Mouse (Mus musculus): ENCODE measurements at regions not wholly inside any gene's neighbourhood (a gene's known extent, or its start where the extent isn't known, plus 50 kb on each side); places are given as distances from the start of the nearest gene placed in this dataset.
A peak's percentile ranks its signal among the peaks of the same experiment; 100 is the strongest.
"Not testable (repeated sequence)": the region's sequence is repeated elsewhere in the genome, so short reads cannot be mapped to it uniquely, and the experiment has no call there.

DNA sequence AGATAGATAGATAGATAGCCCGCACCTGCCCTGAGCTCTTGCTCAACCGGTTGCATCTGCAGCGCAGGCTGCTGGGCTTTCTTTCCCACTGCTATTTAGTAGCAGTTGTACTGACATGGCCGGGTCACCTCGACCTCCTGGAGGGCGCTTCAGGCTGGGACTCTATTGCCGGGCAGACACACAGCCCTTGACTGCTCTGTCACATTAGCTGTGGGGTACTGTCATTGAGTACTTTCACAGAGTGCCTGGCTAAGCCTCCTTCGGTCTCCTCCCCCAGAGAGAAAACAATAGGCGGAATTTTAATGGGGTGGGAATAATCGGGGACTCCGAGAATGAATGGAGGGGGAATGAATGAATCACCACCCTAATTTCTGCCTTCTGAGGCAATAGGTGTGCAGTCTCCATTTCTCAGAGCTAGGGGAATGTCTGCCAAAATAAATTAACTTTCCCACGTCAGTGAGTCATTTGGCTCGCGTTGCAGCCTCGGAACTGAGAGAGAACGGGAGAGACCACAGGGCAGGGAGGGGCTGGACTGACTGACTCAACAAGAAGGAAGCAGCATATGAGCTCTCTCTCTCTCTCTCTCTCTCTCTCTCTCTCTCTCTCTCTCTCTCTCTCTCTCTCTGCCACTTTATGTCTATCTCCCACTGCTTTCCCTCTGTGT lies 101.6 kb upstream of the Med13l start:
- no peak for DNase-seq (ENCODE audit: low read depth, low spot score)

DNA sequence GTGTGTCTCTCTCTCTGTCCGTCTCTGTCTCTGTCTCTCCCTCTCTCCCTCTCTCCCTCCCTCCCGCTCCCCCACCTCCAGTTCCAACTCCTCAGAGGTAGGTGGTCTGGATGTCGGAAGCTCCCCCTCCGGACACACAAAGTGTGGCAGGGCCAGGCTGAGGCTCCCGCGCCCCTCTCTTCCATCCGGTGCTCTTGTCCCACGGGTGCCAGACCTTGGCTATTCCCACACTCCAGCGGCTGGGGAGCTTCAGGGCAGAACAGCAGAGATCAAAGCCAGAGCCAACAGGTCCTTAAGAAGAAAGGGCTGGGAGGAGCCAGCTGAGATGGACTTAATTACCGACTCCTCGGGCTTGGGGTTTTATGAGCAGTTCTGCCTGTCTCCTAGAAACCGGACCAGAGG lies 101.1 kb upstream of the Med13l start:
- no peak for DNase-seq (ENCODE audit: low read depth, low spot score)

DNA sequence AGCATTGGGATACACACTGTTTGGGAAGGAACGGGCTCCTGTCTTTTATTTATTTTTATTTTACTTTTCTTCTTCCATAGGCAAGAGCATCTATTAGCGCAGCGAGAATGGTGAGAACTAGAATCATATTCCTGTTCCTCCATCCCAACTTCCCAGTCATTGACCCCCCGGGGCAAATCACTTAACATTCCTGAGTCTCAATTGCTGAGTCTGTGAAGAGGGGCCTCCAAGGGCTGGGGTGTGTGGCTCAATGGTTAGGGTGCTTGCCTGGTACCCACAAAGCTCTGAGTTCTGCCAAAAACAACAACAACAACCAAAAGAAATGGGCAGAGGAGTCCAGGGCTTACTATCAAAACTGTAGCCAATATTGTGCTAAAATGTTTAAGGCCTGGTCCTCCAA lies 98.5 kb upstream of the Med13l start:
- DNase-seq (ENCODE audit: low read depth, low spot score), result no peak

DNA sequence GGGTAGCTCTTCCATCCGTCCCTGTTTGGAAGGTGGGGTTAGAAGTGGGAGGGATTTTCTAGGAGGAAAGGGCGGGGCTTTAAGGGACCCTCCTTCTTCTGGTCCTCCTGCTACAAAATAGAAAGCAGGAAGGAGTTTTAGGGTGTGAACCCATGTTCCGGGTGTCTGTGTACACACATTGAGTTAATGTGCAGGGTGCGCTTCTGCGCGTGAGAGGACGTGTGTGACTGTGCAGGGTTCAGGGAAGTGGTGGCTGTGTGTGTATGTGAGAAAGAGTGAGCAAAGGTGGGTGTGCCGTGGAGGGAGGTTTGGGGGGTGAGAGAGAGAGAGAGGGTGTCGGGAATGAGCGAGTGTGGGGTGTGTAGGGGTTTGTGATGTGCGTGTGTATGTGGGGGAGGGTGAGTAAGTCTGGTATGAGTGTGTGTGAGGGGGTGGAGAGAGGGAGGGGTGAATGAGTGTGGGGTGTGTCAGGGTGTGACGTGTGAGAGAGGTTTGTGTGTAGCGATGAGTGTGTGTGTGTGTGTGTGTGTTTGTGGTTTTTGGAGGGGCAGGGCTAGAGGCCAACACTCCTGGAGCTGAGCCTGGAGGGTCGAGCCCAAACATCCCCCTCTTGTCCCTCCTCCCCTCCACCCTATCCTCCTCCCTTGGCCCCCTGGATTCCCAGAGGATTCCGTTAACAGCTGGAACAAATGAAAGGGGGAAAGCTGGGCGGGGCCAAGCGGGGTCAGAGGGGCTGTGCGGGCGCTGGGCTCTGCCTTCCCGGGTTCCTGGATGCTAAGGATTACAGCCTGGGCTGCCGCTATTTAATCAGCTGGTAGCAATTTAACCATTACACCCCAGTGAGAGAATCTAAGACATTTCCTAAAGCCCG lies 95.3 kb upstream of the Med13l start:
- DNase-seq (ENCODE audit: low read depth, low spot score), result no peak

DNA sequence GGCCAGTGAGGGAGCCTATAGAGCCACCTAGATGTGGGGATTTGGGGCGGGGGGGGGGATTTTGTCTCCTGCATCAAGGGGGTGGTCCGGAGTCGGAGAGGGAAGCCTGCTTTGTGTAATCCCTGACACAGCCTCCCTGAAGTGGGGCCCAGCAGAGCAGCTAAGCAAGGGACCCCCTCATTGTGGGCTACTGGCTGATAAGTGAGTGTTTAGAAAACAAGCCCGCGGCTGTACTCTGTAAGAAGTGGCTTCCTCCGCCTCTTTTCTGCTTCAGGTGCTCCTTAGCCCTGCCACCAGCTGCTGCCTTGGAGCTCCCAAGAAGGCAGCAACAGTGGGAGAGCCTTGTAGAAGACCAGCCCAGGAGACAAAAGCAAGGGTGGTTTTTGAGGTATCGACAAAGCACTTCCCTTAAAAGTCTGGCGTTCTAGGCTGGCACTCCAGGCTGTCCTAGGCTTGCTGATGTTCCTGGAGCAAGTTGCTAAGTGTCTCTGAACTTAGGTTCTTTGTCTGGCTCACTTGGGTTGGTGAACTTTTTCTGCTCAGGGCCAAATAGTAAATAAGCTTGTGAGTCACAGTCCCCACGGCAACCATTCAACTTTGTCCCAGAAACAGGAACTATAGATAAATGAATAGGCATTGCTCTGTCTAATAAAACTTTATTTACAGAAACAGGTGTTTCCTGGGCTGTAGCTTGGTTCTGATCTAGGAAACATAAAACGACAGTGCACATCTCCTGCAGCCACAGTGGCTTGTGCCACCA lies 94.3 kb upstream of the Med13l start:
- no peak for DNase-seq (ENCODE audit: low read depth, low spot score)

DNA sequence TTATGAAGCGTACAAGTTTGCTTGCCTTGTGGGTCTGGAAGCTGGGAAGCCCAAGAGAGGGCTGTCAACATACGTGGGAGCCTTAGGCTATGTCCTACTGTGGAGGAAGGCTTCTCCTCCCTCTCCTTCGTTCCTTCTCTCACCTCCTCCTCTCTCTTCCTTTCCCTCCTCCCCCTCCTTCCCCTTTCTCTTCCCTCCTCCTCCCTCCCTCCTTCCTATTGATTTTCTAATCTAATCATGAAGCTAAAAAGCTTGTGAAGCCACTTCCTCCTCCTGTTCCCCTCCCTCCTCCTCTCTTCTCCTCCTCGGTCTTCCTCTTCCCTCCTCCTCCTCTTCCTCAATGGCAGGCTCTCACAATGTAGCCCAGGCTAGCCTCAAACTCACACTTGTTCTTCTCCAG lies 91.7 kb upstream of the Med13l start:
- DNase-seq (ENCODE audit: low read depth, low spot score), result no peak

DNA sequence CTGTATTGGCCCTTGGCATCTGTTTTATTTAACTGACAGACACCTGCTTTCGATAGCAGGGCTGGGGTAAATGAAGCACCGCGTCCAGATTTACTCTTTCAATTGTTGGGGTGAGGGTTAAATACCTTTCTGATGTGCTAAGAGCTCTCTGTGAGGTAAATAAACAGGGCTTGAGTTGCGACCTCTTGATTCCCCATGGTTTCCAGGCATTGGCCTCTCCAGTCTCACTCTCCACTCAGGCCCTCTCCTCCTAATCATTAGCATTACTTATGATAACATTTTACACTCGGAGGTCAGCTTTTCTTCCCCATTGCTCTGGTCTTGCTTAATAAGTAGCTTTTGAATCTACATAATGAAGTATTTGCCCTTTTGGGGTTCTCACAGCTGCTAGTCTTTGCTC lies 88.9 kb upstream of the Med13l start:
- DNase-seq (ENCODE audit: low read depth, low spot score), result no peak

DNA sequence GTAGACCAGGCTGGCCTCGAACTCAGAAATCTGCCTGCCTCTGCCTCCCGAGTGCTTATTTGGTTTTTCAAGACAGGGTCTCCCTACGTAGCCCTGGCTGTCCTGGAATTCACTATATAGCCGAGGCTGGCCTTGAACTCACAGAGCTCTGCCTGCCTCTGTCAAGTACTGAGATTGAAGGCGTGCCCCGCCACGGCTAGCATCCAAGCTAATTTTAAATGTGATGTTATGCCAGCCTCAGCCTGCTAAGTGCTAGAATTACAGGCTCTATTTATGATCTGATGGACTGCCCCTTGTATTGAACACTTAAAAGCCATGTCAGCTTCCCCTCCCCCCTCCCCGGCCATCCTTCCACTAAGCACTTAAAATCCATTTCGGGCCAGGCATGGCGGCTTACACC lies 88.2 kb upstream of the Med13l start:
- no peak for DNase-seq (ENCODE audit: low read depth, low spot score)

DNA sequence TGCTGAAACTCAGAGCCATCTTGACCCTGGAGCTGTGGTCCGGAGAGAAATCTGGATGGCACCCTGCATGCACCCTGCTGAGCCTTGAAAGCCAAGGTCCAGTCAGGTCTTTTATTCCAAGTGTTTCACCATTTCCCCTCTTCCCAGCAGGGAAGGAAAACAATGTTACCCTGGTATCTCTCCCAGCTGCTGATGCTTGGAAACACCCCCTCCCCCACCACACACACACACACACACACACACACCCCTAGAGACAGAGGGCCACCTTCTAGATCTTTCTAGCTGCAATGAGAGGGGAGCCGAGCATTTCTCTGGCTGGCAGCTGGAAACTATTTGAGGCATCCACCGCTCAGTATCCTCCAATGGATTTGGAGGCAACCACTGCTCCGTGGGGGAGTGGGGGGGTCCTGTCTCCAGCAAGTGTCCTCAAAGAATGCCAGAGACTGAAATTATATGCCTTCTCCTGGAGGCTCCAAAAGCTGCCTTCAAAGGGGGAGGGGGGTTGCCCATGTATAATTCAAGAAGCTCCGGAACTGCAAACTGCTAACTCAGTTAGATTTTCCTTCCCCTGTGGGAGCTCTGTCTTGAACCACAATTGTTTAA lies 87.2 kb upstream of the Med13l start:
- DNase-seq (ENCODE audit: low read depth, low spot score), result no peak

DNA sequence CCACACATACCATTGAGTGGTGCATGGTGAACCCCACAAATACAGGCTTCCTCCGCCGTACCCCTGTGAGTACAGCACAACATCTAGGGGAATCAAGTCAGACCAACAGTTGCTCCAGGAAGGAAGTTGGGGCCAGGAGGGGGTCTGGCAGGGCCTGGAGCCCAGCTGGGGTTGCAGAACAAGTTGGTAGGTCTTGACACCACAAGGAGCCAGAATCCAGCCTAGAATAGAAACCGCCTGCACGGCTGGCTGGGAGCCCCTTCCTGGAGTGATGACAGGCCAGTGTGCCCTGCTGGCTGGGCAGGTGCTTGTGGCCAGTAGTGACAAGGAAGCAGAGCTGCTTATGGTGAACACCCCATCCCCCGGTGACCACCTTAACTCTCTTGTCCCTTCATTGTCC lies 83.9 kb upstream of the Med13l start:
- no peak for DNase-seq (ENCODE audit: low read depth, low spot score)

DNA sequence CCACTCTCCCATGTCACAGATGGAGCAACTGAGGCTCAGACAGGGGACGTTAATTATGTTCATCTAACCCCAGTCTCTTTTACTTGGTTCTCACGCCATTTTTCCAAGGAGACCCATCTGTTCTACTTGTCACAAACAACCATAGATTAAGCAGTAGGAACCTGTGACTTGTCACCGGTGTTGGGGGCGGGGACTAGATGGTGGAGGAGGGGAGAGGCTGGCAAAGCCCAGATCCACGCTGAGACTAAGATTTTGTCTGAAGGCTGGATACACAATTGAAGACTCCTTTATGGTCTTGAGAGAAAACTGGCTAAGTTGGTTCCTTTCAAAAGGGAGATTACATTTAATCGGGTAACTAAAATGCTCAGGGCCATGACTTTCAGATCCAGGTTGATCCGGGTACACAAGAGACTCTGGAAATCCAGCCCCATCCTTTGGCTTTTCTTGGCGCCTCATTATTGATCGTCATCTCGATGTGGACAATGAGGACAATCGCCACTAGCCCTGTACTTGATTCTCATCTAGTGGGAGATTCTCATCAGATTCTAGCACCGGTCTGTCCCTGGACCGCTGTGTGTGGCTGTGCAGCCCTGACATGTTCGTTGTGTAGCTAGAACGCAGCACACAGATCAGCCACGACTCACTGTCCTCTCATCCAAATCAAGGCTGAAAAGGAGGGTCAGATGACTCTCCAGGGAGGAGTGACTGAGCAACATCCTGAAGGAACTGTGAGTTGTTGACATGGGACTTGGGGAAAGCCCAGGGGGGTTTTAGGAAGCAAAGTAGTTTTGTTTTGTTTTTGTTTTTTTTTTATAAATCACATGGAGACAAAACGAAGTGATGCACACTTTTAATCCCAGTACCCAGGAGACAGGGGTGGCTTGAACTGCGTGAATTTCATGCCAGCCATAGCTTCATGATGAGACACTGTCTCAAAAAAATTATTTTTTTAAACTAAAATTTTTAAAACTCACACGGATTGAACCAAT lies 83.1 kb upstream of the Med13l start:
- no peak for DNase-seq (ENCODE audit: low read depth, low spot score)

DNA sequence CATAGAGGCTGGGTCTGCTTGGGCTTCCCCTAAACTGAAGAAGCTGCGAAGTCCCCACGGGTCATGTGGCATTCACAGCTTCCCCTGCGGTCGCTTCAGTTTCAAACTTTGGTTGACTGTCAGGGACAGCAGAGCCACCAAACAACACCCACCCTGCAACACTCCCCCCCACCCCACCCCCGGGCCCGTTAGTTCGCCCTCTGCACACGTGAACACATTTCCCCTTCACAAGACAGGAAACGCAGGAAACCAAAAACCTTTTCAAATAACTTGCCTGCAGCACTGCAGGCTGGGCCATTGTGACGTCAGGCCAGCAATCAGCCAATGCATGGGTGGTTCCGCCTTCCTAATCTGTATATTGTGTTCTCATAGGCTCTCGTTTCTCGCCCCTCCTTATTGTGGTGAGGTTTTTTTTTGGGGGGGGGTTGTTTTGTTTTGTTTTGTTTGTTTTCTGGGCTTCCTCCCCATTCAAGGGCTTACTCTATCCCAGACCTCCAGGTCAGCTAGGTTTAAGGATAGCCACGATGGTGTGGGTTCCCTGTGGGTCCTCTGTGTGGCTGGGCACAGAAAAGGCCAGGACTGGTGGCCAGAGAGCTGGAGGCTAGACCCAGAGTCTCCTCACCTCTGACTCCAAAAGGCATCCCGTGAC lies 82.2 kb upstream of the Med13l start:
- peak; percentile 29 for DNase-seq (ENCODE audit: low read depth, low spot score)

DNA sequence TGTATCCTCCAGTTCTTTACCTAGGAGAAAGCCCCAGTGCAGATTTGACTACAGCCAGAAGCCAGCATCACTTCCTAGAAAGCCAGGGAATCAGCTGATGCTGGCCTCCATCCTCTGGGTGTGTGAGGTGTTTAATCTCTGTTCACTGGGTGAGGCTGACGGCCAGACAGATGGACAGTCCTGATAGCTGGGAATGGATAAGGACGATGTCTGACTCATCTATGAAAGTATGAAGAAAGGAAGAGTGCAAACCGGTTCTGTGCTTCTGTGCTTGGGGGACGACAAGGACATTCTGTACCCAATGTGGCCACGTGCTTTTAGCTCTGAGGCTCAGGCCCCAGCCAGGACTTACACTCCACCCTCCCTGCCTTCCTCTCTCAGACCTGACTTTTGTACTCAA lies 80.5 kb upstream of the Med13l start:
- DNase-seq (ENCODE audit: low read depth, low spot score), result no peak

DNA sequence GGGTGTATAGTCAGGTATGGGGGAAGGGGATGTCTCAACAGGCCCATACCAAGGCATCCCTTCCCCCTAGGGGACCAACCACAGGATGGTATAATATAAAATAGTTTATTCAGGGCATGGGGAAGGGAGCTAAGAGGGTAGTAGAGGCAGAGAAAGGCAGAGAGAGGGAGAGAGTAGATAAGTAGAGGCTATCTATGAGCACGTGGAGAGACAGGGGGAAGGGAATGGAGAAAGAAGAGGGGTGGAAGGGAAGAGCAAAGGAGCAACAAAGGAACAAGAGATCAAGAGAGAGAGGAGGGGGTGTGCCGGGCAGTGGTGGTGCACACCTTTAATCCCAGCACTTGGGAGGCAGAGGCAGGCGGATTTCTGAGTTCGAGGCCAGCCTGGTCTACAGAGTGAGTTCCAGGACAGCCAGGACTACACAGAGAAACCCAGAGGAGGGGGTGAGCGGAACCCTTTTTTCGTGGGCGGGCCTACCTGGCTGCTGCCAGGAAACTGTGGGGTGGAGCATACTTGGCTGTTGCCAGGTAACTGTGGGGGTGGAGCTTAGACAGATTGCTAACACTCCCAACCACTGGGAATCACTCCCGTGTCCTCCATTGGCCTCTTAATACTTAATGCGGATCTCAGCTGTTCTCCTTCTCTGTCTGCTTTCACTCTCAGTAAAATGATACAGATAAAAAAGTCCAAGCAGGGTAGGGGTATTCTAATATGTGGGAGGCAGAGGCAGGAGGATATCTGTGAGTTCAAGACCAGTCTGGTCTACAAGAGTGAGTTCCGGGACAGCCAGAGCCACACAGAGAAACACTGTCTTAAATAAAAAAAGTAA lies 79.3 kb upstream of the Med13l start:
- no peak for DNase-seq (ENCODE audit: low read depth, low spot score)

DNA sequence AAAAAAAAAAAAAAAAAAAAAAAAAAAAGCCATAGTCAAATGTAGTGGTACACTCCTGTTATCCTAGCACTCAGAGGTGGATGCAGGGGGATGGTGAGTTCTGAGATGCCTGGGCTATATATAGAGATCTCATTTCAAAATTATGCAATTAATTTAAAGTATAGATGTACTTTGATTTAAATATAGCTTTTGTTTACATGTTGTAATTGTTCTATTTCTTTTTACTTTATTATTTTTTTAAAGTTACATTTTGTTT lies 78.8 kb upstream of the Med13l start:
- DNase-seq (ENCODE audit: low read depth, low spot score), result no peak

DNA sequence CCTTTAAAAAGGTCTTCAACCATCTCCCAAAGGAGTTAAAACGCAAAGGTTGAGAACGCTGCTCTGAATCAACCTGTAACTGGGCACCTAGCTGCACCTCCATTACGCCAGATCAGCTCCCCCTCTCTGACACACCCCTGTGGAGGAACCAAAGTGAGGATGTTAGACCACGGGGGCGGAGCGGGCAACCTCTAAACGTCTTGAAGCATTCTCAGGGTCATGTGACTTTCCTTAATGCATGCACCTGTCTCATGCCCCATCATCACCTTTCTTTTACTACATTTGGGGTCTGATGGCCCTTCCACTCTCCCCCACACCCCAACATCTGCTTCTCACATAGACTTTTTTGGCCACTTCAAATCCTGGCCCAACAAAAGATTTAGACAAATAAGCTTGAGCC lies 77.9 kb upstream of the Med13l start:
- DNase-seq (ENCODE audit: low read depth, low spot score), result no peak

DNA sequence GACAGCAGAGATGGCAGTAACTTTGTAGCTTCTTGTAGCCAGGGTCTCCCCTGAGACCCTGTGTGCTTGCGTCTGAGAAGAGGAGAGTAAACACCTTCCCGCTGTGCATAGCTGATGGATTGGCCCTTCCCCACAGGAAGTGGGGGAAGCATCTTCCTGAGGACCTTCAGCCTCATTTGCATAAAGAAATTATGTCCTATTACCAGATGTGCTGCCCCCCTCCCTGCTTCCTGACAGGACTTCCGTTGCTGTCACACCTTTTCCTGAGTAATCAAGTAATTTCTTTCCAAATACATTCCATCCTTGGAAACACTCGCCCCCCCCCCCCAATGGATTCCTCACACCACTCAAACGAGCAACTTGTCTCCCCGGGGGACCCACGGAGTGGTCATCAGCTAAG lies 77.5 kb upstream of the Med13l start:
- DNase-seq (ENCODE audit: low read depth, low spot score), result no peak

DNA sequence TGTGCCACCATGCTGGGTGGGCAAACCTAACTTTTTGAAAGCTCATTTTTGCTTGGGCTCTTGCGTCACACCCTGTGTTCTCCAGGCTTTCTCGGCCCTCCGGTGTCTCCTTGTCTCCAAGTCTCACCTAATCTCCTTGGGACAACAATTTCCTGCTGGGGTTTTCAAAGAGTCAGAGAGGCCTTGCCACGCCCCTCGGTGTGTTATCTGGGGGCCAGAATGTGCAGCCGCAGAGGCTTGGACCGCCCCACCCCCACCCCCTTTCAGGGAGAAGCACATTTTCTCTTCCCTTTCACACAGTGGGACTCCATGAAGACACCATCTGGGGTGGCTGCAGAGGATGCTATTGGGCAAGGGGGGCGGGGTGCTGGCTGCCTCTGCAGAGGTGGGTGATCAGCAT lies 76.9 kb upstream of the Med13l start:
- no peak for DNase-seq (ENCODE audit: low read depth, low spot score)

DNA sequence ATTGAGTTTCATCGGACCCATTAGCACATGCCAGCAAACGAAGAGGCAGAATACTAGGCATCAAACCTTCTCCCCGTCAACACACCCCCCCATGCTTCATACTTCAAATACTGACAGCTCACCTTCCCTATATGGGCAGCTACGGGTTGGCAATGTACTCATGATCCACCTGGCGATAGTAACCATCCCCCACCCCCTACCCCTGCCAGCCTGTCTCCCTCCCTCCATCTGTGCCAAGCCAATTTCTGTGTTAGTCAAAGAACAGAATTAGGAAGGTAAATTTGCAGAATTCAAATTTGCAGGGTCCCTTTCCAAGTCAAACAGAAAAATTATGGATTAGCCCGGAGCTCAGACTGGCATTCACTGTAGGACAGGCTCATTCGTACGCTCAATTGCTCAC lies 75.3 kb upstream of the Med13l start:
- no peak for DNase-seq (ENCODE audit: low read depth, low spot score)

DNA sequence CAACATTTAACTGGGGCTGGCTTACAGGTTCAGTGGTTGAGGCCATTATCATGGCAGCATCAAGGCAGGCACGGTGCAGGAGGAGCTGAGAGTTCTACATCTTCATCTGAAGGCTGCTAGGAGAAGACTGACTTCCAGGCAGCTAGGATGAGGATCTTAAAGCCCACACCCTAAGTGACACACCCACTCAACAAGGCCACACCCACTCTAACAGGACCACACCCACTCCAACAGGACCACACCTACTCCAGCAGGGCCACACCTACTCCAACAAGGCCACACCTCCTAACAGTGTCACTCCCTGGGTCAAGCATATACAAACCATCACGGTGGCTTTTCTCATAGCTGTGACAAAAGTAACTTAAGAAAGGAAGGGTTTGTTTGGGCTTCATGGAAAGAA lies 68.0 kb upstream of the Med13l start:
- not testable (repeated sequence) for DNase-seq (ENCODE audit: low read depth, low spot score)

Measured in retina, postnatal 7 days (tissue).